Mouse (Mus musculus): Measurements from ENCODE around the gene Nek7. TPM values are rescaled to one million over a fixed set of nuclear protein-coding genes. Genes with fewer than 3 reads are reported as not detected.

The Nek7 gene
- total and polyA plus RNA-seq, 3 experiments = 4.7 to 9.1 TPM; not detected in 1

DNA sequence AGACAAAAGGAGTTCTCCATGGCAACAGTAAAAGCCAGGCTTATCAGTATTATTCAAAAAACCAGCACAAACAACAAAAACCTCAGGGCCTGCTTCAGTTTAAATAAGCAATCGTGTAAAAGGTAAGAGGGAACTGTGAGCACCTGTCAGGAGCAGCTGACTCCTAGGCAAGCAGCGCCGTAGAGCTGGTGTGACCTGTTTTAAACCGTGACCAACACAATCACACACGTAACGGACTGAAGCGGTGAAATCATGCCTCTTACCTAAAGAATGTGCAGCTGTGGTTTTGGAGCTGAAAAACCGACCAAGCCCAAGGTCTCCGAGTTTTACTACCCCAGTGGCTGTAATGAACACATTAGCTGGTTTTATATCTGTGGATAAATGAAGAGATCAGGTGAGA lies 104.6 kb downstream of the Nek7 start:
- no peaks in the 10 kb centered on the region for H3K79me2 ChIP-seq (ENCODE audit: control insufficient read depth, insufficient read depth, low read length, poor library complexity)

GRCm38 (mm10) chr1:138513982-138514381 lies 106.0 kb downstream of the Nek7 start:
- H3K4me3 ChIP-seq (ENCODE audit: control insufficient read depth in 1 of 2, insufficient read depth in 1 of 2, low read depth in 2 of 2, low read length in 2 of 2) = no peak overlapping the region
- no peak for DNase-seq (ENCODE audit: low read depth, low spot score)
- TF ChIP-seq ZMIZ1 (IDR thresholded peaks at IDR 0.05; ENCODE audit: low read depth, low read length) (no peak), NRF1 (IDR thresholded peaks at IDR 0.05; ENCODE audit: insufficient read depth, low read depth, low read length, poor library complexity, severe bottlenecking) (no peak), KAT2A (conservative IDR thresholded peaks at IDR 0.05; ENCODE audit: low read depth, low read length) (no peak), POLR2A (IDR thresholded peaks at IDR 0.05; ENCODE audit: control insufficient read depth in 1 of 2, insufficient read depth in 1 of 2, low read depth in 1 of 2, low read length in 2 of 2, poor library complexity in 1 of 2) (no peak), USF2 (IDR thresholded peaks at IDR 0.05; ENCODE audit: borderline replicate concordance in 1 of 2, insufficient read depth in 1 of 2, low read depth in 1 of 2, low read length in 2 of 2) (no peak), GATA1 (IDR thresholded peaks at IDR 0.05; ENCODE audit: low read depth, low read length) (no peak), MXI1 (IDR thresholded peaks at IDR 0.05; ENCODE audit: low read depth, low read length) (no peak)
- no peaks in the 10 kb centered on the region for H3K79me2 ChIP-seq (ENCODE audit: control insufficient read depth, insufficient read depth, low read length, poor library complexity)
- H3K27me3 ChIP-seq (ENCODE audit: control insufficient read depth in 1 of 2, insufficient read depth in 2 of 2, low read length in 2 of 2) = no peaks in the 10 kb centered on the region
- H3K9me3 ChIP-seq (replicated peaks; ENCODE audit: insufficient read depth, low read length) = no peaks in the 10 kb centered on the region
- no peaks in the 10 kb centered on the region for H3K4me1 ChIP-seq (ENCODE audit: control insufficient read depth in 1 of 2, insufficient read depth in 2 of 2, low read length in 2 of 2)
- H3K36me3 ChIP-seq (ENCODE audit: control insufficient read depth in 1 of 2, insufficient read depth in 2 of 2, low read length in 2 of 2) = no peaks in the 10 kb centered on the region
- no peak overlapping the region for H3K9ac ChIP-seq (ENCODE audit: control insufficient read depth, low read depth, low read length, poor library complexity, severe bottlenecking)
- H3K27ac ChIP-seq (ENCODE audit: control insufficient read depth, low read depth, low read length) = no peak overlapping the region

More for the DNA sequence above, 104.6 kb downstream of the Nek7 start:
- H3K27ac ChIP-seq (ENCODE audit: control insufficient read depth, low read depth, low read length) = no peak overlapping the region
- H3K4me1 ChIP-seq (ENCODE audit: control insufficient read depth in 1 of 2, insufficient read depth in 2 of 2, low read length in 2 of 2) = no peaks in the 10 kb centered on the region
- no peaks in the 10 kb centered on the region for H3K36me3 ChIP-seq (ENCODE audit: control insufficient read depth in 1 of 2, insufficient read depth in 2 of 2, low read length in 2 of 2)
- H3K4me3 ChIP-seq (ENCODE audit: control insufficient read depth in 1 of 2, insufficient read depth in 1 of 2, low read depth in 2 of 2, low read length in 2 of 2) = no peak overlapping the region
- H3K27me3 ChIP-seq (ENCODE audit: control insufficient read depth in 1 of 2, insufficient read depth in 2 of 2, low read length in 2 of 2) = no peaks in the 10 kb centered on the region
- H3K9me3 ChIP-seq (replicated peaks; ENCODE audit: insufficient read depth, low read length) = no peaks in the 10 kb centered on the region
- DNase-seq (ENCODE audit: low read depth, low spot score) = peak; percentile 5
- TF ChIP-seq TBP (IDR thresholded peaks at IDR 0.05; ENCODE audit: low read depth, low read length) (no peak), ELF1 (IDR thresholded peaks at IDR 0.05; ENCODE audit: low read depth, low read length) (no peak), MYC (IDR thresholded peaks at IDR 0.05; ENCODE audit: low read depth, low read length) (no peak), RAD21 (IDR thresholded peaks at IDR 0.05; ENCODE audit: low read depth, low read length) (no peak), TCF12 (IDR thresholded peaks at IDR 0.05; ENCODE audit: low read depth, low read length) (no peak), SMC3 (IDR thresholded peaks at IDR 0.05; ENCODE audit: low read depth, low read length) (no peak), HCFC1 (IDR thresholded peaks at IDR 0.05; ENCODE audit: low read depth, low read length) (no peak), KAT2A (conservative IDR thresholded peaks at IDR 0.05; ENCODE audit: low read depth, low read length) (no peak), EP300 (IDR thresholded peaks at IDR 0.05; ENCODE audit: low read depth in 1 of 2, low read length in 2 of 2) (no peak), JUND (IDR thresholded peaks at IDR 0.05; ENCODE audit: low read depth, low read length) (no peak), MEF2A (IDR thresholded peaks at IDR 0.05; ENCODE audit: extremely low read depth, insufficient replicate concordance, low read depth, low read length, poor library complexity, severe bottlenecking) (no peak), RCOR1 (IDR thresholded peaks at IDR 0.05; ENCODE audit: low read depth, low read length) (no peak), USF2 (IDR thresholded peaks at IDR 0.05; ENCODE audit: borderline replicate concordance in 1 of 2, insufficient read depth in 1 of 2, low read depth in 1 of 2, low read length in 2 of 2) (no peak), ZC3H11A (IDR thresholded peaks at IDR 0.05; ENCODE audit: low read depth, low read length) (no peak), TAL1 (IDR thresholded peaks at IDR 0.05; ENCODE audit: low read length) (no peak), CHD1 (IDR thresholded peaks at IDR 0.05; ENCODE audit: low read depth, low read length) (no peak), MAFK (IDR thresholded peaks at IDR 0.05; ENCODE audit: borderline replicate concordance, low read depth, low read length) (no peak), ZMIZ1 (IDR thresholded peaks at IDR 0.05; ENCODE audit: low read depth, low read length) (no peak), USF1 (IDR thresholded peaks at IDR 0.05; ENCODE audit: low read depth, low read length) (no peak)
- H3K9ac ChIP-seq (ENCODE audit: control insufficient read depth, low read depth, low read length, poor library complexity, severe bottlenecking) = no peak overlapping the region
